Mouse (Mus musculus) G1E (cell line): Measurements from ENCODE around the gene Wee1.

Experiments
- CTCF ChIP-seq: IDR thresholded peaks from 2 replicates; pipeline ENCODE4 v1.5.1; 2012; ENCODE audit warnings: low read depth, low read length, inconsistent platforms, mixed read lengths
- GATA1 ChIP-seq: IDR thresholded peaks from 2 replicates; pipeline ENCODE4 v1.6.1; 2012; ENCODE audit warnings: borderline replicate concordance, low read length, inconsistent platforms, mixed read lengths
- GATA2 ChIP-seq: IDR thresholded peaks from 2 replicates; pipeline ENCODE4 v1.6.1; 2012; ENCODE audit warnings: low read depth, low read length, inconsistent platforms, borderline replicate concordance
- TAL1 ChIP-seq: conservative IDR thresholded peaks from 2 replicates; pipeline ENCODE4 v1.6.1; 2012; ENCODE audit warnings: low read depth, low read length, inconsistent platforms, mixed read lengths

- TF ChIP-seq CTCF = no peak
- no peak for TF ChIP-seq GATA2
- TF ChIP-seq TAL1 = no peak
- TF ChIP-seq GATA1 = no peak
Measured at GRCm38 (mm10) chr7:110105041-110105440, 16.8 kb upstream of the Wee1 start.
